Mouse (Mus musculus) embryonic facial prominence, embryonic 10.5 days (tissue): ENCODE measurements around the gene Mier1. TPM values are rescaled to one million over a fixed set of nuclear protein-coding genes. Genes with fewer than 3 reads are reported as not detected.
"Not testable (repeated sequence)": the region's sequence is repeated elsewhere in the genome, so short reads cannot be mapped to it uniquely, and the experiment has no call there.

Source experiments
- DNase-seq: peaks from one replicate; pipeline ENCODE4 v3.0.0-alpha.2; 2017; ENCODE audit warnings: low spot score
- H3K27ac ChIP-seq: fragments of 300-500 bp; sonication (generic); replicated peaks from 2 replicates; pipeline ENCODE4 v1.5.1; 2016; ENCODE audit warnings: mild to moderate bottlenecking
- H3K27me3 ChIP-seq: fragments of 300-500 bp; sonication (generic); replicated peaks from 2 replicates; pipeline ENCODE4 v1.6.1; 2016; ENCODE audit warnings: low read depth, mild to moderate bottlenecking; ENCODE audit not compliant: poor library complexity, severe bottlenecking
- H3K36me3 ChIP-seq: fragments of 300-500 bp; sonication (generic); replicated peaks from 2 replicates; pipeline ENCODE4 v1.6.1; 2016; ENCODE audit warnings: mild to moderate bottlenecking, moderate library complexity
- H3K4me1 ChIP-seq: fragments of 300-500 bp; sonication (generic); 2 replicates; pipeline ENCODE4 v1.6.1; 2016
- H3K4me3 ChIP-seq: fragments of 300-500 bp; sonication (generic); 2 replicates; pipeline ENCODE4 v1.5.1; 2016; ENCODE audit warnings: mild to moderate bottlenecking, moderate library complexity
- H3K9me3 ChIP-seq: fragments of 300-500 bp; sonication (generic); 2 replicates; pipeline ENCODE4 v1.6.1; 2016; ENCODE audit warnings: mild to moderate bottlenecking
- WGBS: fragments of 180-500 bp; shearing (Covaris S2); methylation state at CpG from one replicate; pipeline ENCODE4 v1.1.7; 2016; 5-methylcytosine and 5-hydroxymethylcytosine counted together
- polyA plus RNA-seq: library from polyadenylated mRNA; unstranded; fragments of >200 nt; fragmentation: Nextera tagmentation; extraction: Ambion mirVana; gene quantifications from 2 replicates; pipeline ENCODE4 v1.2.1, GENCODE M21; 2016

The Mier1 gene
- polyA plus RNA-seq, 1 experiment from 2014 or later, result 44.3 TPM

DNA sequence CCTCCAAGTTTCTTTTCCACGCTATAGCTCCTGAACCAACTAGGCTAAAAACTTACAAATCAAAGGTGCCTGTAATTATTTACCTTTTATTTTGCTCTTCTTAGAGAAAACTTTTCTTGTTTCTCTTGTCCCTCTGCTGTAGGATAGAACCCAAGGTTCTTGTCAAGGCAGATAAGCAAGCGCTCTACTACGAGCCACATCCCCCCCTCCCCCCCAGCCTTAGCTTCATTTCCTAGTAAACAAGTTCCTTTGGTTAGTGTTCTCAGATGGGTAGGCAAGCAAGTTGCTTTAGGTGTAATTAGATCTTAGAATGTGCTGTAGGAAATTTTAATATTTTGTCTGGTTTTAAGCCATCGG lies 5.8 kb downstream of the Mier1 start:
- 22% methylated on average over 4 of the region's 4 CpGs for WGBS
- Histone ChIP-seq H3K4me1 (peaks cover 34% of the 10 kb centered on the region), H3K27me3 (no peaks in the 10 kb centered on the region), H3K27ac (peak overlapping the region; percentile 98), H3K9me3 (no peaks in the 10 kb centered on the region), H3K36me3 (peaks cover 6% of the 10 kb centered on the region), H3K4me3 (peak overlapping the region; percentile 92)
- DNase-seq, result no peak

DNA sequence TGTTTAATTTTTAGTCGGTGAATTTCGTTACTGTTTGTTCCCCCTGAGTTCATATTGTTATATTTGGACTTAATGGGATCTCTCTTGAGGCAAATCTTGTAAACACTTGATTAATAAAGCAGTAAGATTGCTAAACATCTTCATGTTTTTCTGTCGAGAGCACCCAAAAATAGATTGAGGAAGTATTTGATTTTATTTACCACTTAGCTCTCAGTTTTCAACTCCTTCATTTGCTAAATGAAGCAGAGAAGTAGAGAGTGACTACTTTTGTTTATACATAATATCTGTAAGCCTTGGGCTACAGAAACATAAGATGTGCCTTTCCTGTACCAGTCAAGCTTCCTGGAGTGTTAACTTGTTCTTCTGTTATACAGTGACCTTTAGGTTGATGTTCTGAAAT lies 6.2 kb downstream of the Mier1 start:
- no peaks in the 10 kb centered on the region for H3K27me3 ChIP-seq
- H3K9me3 ChIP-seq, result no peaks in the 10 kb centered on the region
- H3K36me3 ChIP-seq, result peaks cover 6% of the 10 kb centered on the region
- no peak for DNase-seq
- 50% methylated on average over 3 of the region's 3 CpGs for WGBS
- H3K4me1 ChIP-seq, result peaks cover 30% of the 10 kb centered on the region
- peak overlapping the region; percentile 92 for H3K4me3 ChIP-seq
- peak overlapping the region; percentile 98; the same call in 1 of the 2 replicates for H3K27ac ChIP-seq

DNA sequence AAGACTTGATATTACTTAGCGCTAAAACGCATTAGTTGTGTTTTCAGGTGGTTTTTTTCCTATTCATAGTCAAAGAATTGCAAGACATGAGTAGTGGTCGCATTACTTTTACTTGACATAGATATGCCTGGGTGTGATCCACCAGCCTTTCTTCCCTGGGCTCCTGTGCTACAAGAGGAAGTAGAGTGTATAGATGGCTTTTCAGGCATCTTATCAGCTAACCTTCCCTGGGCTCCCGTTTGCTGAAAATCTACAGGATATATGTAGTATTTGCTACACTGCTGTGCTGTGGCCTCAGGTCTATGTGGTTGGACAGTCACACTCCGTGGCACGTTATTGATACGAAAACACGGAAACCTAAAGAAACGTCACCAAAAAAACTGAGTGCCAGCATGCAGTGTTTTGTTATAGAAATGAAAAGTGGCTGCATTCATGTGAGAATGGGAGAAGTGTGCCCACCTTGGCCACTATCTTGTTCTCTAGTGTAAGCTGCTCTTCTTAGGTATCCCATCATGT lies 6.7 kb downstream of the Mier1 start:
- WGBS, result 87% methylated on average over 9 of the region's 9 CpGs
- Histone ChIP-seq H3K4me1 (peaks cover 25% of the 10 kb centered on the region), H3K36me3 (peaks cover 6% of the 10 kb centered on the region), H3K4me3 (peak overlapping the region; percentile 92), H3K9me3 (no peaks in the 10 kb centered on the region), H3K27me3 (no peaks in the 10 kb centered on the region), H3K27ac (no peak overlapping the region)
- DNase-seq, result no peak

DNA sequence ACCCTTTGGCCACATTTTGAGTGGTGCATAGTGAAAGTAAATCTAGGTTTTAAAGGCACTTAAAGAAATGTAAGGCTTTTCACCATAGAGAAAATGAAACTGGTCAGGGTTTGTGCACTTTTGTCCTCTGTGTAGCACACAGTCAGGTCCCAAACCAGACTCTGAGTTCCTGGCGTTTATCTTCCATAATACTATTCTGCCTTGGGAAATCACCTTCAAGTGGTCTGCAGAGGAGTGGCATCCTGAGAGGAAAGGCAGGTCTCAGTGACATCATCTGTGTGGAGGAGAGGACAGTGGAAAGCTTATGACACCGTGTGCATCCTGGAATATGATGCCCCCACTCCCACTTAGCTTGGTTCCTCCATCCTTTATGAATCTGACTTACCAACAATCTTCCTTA lies 8.9 kb downstream of the Mier1 start:
- peaks cover 25% of the 10 kb centered on the region for H3K4me1 ChIP-seq
- WGBS, result 70% methylated on average over 2 of the region's 2 CpGs
- no peaks in the 10 kb centered on the region; the same call in 1 of the 2 replicates for H3K36me3 ChIP-seq
- H3K4me3 ChIP-seq, result no peak overlapping the region
- H3K27me3 ChIP-seq, result no peaks in the 10 kb centered on the region
- H3K9me3 ChIP-seq, result no peaks in the 10 kb centered on the region
- H3K27ac ChIP-seq, result no peak overlapping the region
- DNase-seq, result no peak

DNA sequence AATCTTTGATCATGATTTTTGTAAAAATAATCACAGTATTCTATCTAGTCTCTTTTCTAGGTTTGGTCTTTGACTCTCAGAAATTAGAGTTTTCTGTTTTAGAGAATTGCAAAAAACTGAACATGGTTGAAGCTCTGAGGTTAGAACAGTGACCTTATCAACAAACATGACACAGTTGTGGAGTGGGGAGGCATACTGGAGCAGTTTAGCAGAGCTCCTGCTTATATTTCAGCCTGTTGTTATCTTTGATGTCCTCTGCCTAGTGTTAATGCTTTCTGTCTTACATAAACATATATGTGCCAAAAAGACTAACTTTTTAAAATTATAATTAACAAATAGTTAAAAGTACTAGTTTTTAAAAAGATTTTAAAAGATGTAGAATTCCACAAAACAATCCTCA lies 9.4 kb downstream of the Mier1 start:
- peaks cover 23% of the 10 kb centered on the region for H3K4me1 ChIP-seq
- no peak for DNase-seq

DNA sequence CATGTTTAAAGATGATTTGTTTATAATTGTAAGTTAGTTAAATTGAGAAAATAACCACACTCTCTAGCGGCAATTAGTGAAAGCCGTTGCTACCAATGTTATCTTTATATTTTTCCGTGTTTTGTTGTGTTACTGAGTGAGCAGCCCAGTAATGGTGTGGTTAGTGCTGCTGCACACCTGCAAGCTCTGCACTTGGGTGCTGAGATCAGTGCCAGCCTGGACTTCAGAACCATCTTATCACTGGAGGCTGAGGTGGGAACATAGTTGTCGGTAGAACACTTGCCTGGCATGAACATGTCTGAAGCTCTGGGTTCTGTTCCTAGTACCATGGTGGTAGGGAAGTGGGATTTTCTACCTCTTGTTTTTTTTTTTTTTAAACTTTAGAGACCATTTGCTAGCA lies 12.3 kb downstream of the Mier1 start:
- H3K4me1 ChIP-seq, result 0 out of 2 replicates have a peak, but pooled peaks cover 4% of the 10 kb centered on the region
- 87% methylated on average over 4 of the region's 4 CpGs for WGBS
- H3K36me3 ChIP-seq, result peaks cover 8% of the 10 kb centered on the region
- H3K27ac ChIP-seq, result no peak overlapping the region
- DNase-seq, result no peak
- H3K4me3 ChIP-seq, result no peak overlapping the region
- no peaks in the 10 kb centered on the region for H3K9me3 ChIP-seq
- no peaks in the 10 kb centered on the region for H3K27me3 ChIP-seq

More for the DNA sequence above, 9.4 kb downstream of the Mier1 start:
- Histone ChIP-seq H3K4me3 (no peak overlapping the region), H3K27ac (no peak overlapping the region), H3K27me3 (no peaks in the 10 kb centered on the region), H3K9me3 (no peaks in the 10 kb centered on the region), H3K36me3 (no peaks in the 10 kb centered on the region; the same call in 1 of the 2 replicates)

DNA sequence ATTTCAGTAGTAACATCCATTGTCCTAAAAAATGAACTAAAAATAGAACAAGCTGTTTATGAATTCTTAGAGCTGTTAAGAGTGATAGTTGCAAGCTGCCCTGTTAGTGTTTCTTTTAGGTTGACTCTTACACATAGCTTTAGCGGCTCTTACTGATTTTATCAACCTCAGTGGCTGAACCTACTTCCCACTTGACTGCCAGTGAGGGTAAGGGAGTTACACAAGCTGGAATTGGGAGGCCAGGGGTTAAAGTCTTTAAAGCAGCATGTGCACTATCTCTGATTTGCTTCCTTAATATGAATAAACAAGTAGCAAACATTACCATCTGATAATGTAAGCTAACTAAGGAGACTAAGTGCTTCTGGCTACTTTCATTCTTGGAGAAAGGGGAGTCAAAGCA lies 22.8 kb downstream of the Mier1 start:
- peaks cover 80% of the 10 kb centered on the region for H3K36me3 ChIP-seq
- H3K27ac ChIP-seq, result no peak overlapping the region
- H3K9me3 ChIP-seq, result no peaks in the 10 kb centered on the region
- 83% methylated on average over 1 of the region's 1 CpGs for WGBS
- H3K4me1 ChIP-seq, result no peaks in the 10 kb centered on the region
- H3K4me3 ChIP-seq, result no peak overlapping the region
- no peak for DNase-seq
- no peaks in the 10 kb centered on the region for H3K27me3 ChIP-seq

DNA sequence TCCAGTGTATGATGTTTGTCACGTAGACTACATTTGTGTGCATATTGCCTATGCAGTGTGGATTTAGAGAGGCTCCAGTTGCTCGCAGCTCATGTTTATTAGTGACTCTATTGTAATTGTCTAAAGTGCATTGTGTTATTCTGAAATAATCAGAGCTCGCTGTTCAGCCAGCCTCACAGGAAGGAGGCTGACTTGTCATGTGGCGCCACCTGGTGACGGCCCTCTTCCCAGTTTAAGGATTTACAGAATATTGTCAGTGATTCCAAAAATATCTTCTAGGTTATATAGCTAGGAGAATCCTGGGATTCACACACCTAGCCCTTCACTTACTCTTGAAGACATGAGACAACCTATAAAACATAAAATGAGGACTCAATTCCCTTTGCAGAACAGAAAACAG lies 32.1 kb downstream of the Mier1 start:
- 52% methylated on average over 5 of the region's 5 CpGs for WGBS
- Histone ChIP-seq H3K27ac (no peak overlapping the region), H3K9me3 (no peaks in the 10 kb centered on the region), H3K36me3 (peaks cover 87% of the 10 kb centered on the region), H3K4me3 (no peak overlapping the region), H3K4me1 (no peaks in the 10 kb centered on the region), H3K27me3 (no peaks in the 10 kb centered on the region)
- DNase-seq, result peak; percentile 75

DNA sequence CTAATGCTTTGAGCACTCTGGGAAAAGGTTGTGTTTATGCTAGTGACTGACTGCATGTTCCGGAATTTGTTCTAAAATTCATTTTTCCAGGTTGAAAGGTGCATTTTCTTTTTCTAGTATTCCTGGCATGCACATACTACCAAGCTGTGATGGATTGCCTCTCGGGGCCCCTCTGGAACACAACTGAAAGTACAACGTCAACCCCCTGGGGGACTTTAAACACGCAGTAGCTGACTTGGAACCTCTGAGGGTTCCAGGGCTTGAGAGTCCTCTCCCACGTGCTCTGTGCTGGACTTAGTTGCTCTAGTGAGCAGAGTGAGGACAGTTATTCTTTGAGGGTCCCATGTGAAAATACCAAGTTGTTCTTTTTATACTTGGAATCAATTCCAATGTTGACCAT lies 37.8 kb downstream of the Mier1 start:
- no peak for DNase-seq
- 88% methylated on average over 5 of the region's 5 CpGs for WGBS
- H3K27me3 ChIP-seq, result no peaks in the 10 kb centered on the region
- no peaks in the 10 kb centered on the region for H3K9me3 ChIP-seq
- no peaks in the 10 kb centered on the region for H3K4me1 ChIP-seq
- no peak overlapping the region for H3K27ac ChIP-seq
- H3K36me3 ChIP-seq, result peaks cover 100% of the 10 kb centered on the region
- no peak overlapping the region for H3K4me3 ChIP-seq

DNA sequence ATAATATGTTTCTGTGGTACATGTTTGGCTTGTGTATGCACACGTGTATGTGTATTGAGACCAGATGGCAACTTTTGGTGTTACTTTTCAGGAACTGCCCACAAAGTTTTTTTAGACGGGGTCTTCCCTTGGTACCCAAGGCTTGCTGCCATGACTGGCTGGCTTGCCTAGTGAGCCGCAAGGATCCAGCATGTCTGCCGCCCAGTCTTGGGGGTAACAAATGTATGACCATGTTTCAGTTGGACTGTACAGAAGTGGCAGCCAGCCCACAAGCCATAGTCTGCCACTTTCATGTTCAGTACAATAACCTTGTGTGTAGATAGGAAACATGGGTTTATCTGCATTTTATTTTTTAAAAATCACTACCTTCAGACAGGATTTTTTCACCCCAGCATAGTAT lies 44.6 kb downstream of the Mier1 start:
- Histone ChIP-seq H3K27ac (no peak overlapping the region), H3K4me1 (no peaks in the 10 kb centered on the region), H3K4me3 (no peak overlapping the region), H3K36me3 (peaks cover 96% of the 10 kb centered on the region), H3K27me3 (no peaks in the 10 kb centered on the region), H3K9me3 (no peaks in the 10 kb centered on the region)
- WGBS, result 89% methylated on average over 4 of the region's 4 CpGs
- DNase-seq, result no peak

DNA sequence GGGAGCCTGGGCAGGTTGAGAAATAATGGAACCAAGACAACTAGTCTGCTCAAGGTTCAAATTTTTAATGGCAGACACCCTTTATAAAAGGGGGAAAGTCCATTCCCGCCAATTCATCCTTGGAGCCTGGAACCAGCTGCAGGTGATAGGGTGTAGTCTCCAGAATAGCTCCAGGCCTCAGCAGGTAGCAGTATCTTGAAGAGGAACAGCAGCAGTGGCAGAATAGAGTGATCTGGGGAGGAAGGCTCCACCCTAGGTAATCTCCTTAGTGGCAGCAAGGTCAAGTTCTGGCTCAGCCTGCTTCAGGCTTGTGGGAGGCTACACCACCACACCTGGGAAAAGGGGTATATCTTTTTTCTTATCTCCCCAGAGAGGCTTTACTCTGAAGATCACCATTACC lies 52.0 kb downstream of the Mier1 start:
- H3K27ac ChIP-seq, H3K4me1 ChIP-seq, DNase-seq, H3K9me3 ChIP-seq, H3K27me3 ChIP-seq, H3K4me3 ChIP-seq: not testable (repeated sequence)
- WGBS, result 88% methylated on average over 1 of the region's 1 CpGs
- H3K36me3 ChIP-seq, result peaks cover 65% of the 10 kb centered on the region

DNA sequence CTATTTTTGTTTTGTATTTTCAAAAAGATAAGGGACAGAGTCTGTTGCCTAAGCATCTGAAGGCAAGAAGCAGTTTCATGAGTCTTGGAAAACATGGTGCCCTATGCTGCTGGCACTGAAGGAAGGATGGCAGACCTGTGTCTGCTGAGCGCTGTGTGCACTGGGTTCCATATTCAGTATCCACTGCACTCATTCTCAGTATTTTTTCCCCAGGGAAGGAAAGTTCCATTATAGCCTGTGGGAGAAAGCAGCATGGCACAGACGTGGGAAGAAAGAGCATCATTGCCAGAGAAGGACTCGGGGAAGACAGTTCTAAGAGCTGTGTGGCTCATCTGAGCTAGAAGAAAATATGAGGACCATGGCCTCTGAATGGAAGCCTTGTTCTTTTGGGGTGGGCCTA lies 57.1 kb downstream of the Mier1 start:
- no peak overlapping the region for H3K4me3 ChIP-seq
- DNase-seq, result no peak
- 86% methylated on average over 3 of the region's 3 CpGs for WGBS

DNA sequence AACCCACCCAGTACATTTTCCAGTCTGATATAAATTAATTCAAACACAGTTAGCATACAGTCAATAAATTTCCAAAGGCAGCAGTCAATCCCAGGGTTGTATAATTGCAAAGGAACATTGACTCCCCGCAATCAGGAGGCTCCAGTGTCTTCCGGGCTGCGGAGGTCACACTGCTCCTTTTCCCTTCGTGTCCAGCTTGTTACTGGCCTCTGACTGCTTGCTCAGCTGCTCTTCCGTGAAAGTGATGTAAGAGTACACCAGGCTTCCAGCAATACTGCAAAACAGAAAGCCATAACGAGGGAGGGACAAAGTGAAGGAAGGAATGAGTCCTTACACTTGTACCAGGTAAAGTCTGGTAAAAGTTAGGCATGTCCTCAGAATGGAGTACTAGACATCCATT lies 59.3 kb downstream of the Mier1 start:
- no peaks in the 10 kb centered on the region for H3K9me3 ChIP-seq
- no peak overlapping the region for H3K4me3 ChIP-seq
- no peaks in the 10 kb centered on the region for H3K27me3 ChIP-seq
- H3K27ac ChIP-seq, result no peak overlapping the region
- WGBS, result 79% methylated on average over 6 of the region's 6 CpGs
- DNase-seq, result no peak
- H3K36me3 ChIP-seq, result peaks cover 82% of the 10 kb centered on the region
- H3K4me1 ChIP-seq, result no peaks in the 10 kb centered on the region

More for the DNA sequence above, 57.1 kb downstream of the Mier1 start:
- Histone ChIP-seq H3K27me3 (no peaks in the 10 kb centered on the region), H3K4me1 (no peaks in the 10 kb centered on the region), H3K36me3 (peaks cover 60% of the 10 kb centered on the region), H3K27ac (no peak overlapping the region), H3K9me3 (no peaks in the 10 kb centered on the region)

DNA sequence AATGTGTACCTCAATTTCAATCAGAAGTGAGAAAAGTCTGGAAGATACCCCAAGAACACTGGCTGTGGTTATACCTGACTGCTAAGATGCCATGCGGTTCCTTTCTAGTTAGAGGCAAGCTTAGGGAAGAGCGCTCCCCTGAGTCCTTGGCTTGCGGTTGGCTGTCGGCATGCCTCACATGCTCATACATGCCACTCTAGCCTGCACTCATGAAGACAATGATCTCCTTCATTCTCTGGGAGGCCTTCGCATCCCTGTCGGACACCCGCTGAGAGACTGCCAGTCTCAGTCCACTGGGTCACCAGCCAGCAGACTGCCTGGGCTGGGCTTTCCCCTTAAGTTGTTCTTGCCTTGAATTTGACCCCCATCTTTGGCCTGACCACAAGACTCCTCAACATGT lies 59.8 kb downstream of the Mier1 start:
- Histone ChIP-seq H3K27ac (no peak overlapping the region), H3K27me3 (no peaks in the 10 kb centered on the region), H3K4me3 (no peak overlapping the region), H3K36me3 (peaks cover 84% of the 10 kb centered on the region), H3K9me3 (no peaks in the 10 kb centered on the region), H3K4me1 (no peaks in the 10 kb centered on the region)
- 77% methylated on average over 7 of the region's 7 CpGs for WGBS
- DNase-seq, result no peak
